Mouse (Mus musculus) testis, adult 2 months (tissue): ENCODE results near the gene Rab5a.

Experiments
- CTCF ChIP-seq: fragments of 200-500 bp; IDR thresholded peaks from 2 replicates; pipeline ENCODE4 v1.5.1; 2012; ENCODE audit warnings: low read depth, mild to moderate bottlenecking, inconsistent platforms, low read length, moderate library complexity; ENCODE audit not compliant: control insufficient read depth, insufficient read depth, insufficient replicate concordance
- POLR2A ChIP-seq: fragments of 200-500 bp; IDR thresholded peaks from 2 replicates; pipeline ENCODE4 v1.6.1; 2012; ENCODE audit warnings: low read depth, mild to moderate bottlenecking, inconsistent platforms, low read length, moderate library complexity; ENCODE audit not compliant: control insufficient read depth

DNA sequence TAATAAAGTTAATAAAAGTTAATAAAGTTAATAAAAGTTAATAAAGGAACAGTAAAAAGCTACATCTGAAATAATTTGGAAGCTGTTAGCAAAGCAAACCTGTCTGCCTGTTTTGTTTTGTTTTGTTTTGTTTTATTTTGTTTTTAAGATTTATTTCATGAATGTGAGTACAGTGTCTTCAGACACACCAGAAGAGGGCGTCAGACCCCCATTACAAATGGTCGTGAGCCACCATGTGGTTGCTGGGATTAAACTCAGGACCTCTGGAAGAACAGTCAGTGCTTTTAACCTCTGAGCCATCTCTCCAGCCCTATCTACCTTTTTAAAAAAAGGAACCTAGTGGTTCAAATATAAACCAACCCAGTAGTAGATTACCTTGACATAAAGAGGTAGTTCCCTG, 52.1 kb downstream of the Rab5a start:
- no peak for TF ChIP-seq POLR2A
- no peak for TF ChIP-seq CTCF
